Mouse (Mus musculus) liver, embryonic 18 days (tissue): ENCODE measurements around the gene Olfr13. TPM values are rescaled to one million over a fixed set of nuclear protein-coding genes. Genes with fewer than 3 reads are reported as not detected.

Source experiments
- polyA plus RNA-seq: library from polyadenylated mRNA; depleted of rRNA; stranded (reverse); fragments of >200 nt; gene quantifications from 2 replicates; pipeline ENCODE4 v1.2.3, GENCODE M21; 2012; rRNA removed

The Olfr13 gene
- polyA plus RNA-seq: not detected in 2 replicates

GRCm38 (mm10) chr6:43171840-43172239 is at the start of gene Olfr13:
TSS of gene Olfr13 (plus strand) at chr6:43172140.

GRCm38 (mm10) chr6:43146267-43146666 is 25.7 kb upstream of the Olfr13 start, which contains the start of gene Olfr237-ps1:
TSS of gene Olfr237-ps1 (plus strand) at chr6:43146567.

GRCm38 (mm10) chr6:43162982-43163381 is 9.0 kb upstream of the Olfr13 start, which contains the start of gene Olfr437:
TSS of gene Olfr437 (plus strand) at chr6:43163282.

GRCm38 (mm10) chr6:43196781-43197180 is 24.8 kb downstream of the Olfr13 start, which contains the start of gene Olfr435:
TSS of gene Olfr435 (plus strand) at chr6:43197146.

GRCm38 (mm10) chr6:43212873-43213272 is 40.9 kb downstream of the Olfr13 start, which contains the start of gene Olfr434:
TSS of gene Olfr434 (plus strand) at chr6:43213021.

Other genes with a start within 250 kb of the Olfr13 start
- not detected in 2 replicates for gene Olfr444, start 223.1 kb upstream of the Olfr13 start, polyA plus RNA-seq
- not detected in 2 replicates for gene Olfr441, start 65.8 kb upstream of the Olfr13 start, polyA plus RNA-seq
- not detected in 2 replicates for gene Olfr237-ps1, start 25.6 kb upstream of the Olfr13 start, polyA plus RNA-seq
- gene Olfr437, start 8.9 kb upstream of the Olfr13 start, polyA plus RNA-seq: not detected in 2 replicates
- not detected in 2 replicates for gene Olfr435, start 25.0 kb downstream of the Olfr13 start, polyA plus RNA-seq
- gene Olfr434, start 40.9 kb downstream of the Olfr13 start, polyA plus RNA-seq: not detected in 2 replicates
- gene Olfr47, start 59.4 kb downstream of the Olfr13 start, polyA plus RNA-seq: not detected in 2 replicates
- gene Arhgef5, start 93.4 kb downstream of the Olfr13 start, polyA plus RNA-seq: 8.4 TPM in 2 replicates
- gene Nobox, start 137.4 kb downstream of the Olfr13 start, polyA plus RNA-seq: 0.02 TPM in 1 of 2 replicates, not detected in the other